Mouse (Mus musculus) central nervous system, embryonic 11.5 days (tissue): Measurements from ENCODE around the gene Olfr613. TPM values are rescaled to one million over a fixed set of nuclear protein-coding genes. Genes with fewer than 3 reads are reported as not detected.

Experiments
- polyA plus RNA-seq: library from polyadenylated mRNA; depleted of rRNA; stranded (reverse); fragments of >200 nt; gene quantifications from 2 replicates; pipeline ENCODE4 v1.2.3, GENCODE M21; 2012; rRNA removed

Gene Olfr613
- polyA plus RNA-seq, result not detected in 2 replicates

GRCm38 (mm10) chr7:103547774-103548173 lies at the start of gene Olfr613:
Gene Olfr613 (plus strand): TSS chr7:103548074.

GRCm38 (mm10) chr7:103512022-103512421 lies 35.9 kb upstream of the Olfr613 start, which contains the start of gene Olfr610:
Gene Olfr610 (minus strand): TSS chr7:103512122.

GRCm38 (mm10) chr7:103520746-103521145 lies 27.1 kb upstream of the Olfr613 start, which contains the start of gene Olfr611:
Gene Olfr611 (minus strand): TSS chr7:103520846.

GRCm38 (mm10) chr7:103542617-103543016 lies 5.3 kb upstream of the Olfr613 start, which contains the start of gene Olfr612:
Gene Olfr612 (minus strand): TSS chr7:103542717.

GRCm38 (mm10) chr7:103555779-103556178 lies 7.9 kb downstream of the Olfr613 start, which contains the start of gene Olfr615:
Gene Olfr615 (plus strand): TSS chr7:103556079.

GRCm38 (mm10) chr7:103569043-103569442 lies 21.2 kb downstream of the Olfr613 start, which contains the start of gene Olfr616:
Gene Olfr616 (minus strand): TSS chr7:103569143.

GRCm38 (mm10) chr7:103572761-103573160 lies 24.9 kb downstream of the Olfr613 start, which contains the start of gene Olfr617:
Gene Olfr617 (plus strand): TSS chr7:103573061.

GRCm38 (mm10) chr7:103589803-103590202 lies 41.9 kb downstream of the Olfr613 start, which contains the start of gene Olfr618:
Gene Olfr618 (plus strand): TSS chr7:103590103.

GRCm38 (mm10) chr7:103600275-103600674 lies 52.4 kb downstream of the Olfr613 start, which contains the start of gene Olfr619:
Gene Olfr619 (plus strand): TSS chr7:103600575.

Other genes with a start within 250 kb of the Olfr613 start
- not detected in 2 replicates for gene Olfr596, start 242.4 kb upstream of the Olfr613 start, polyA plus RNA-seq
- gene Olfr597, start 231.8 kb upstream of the Olfr613 start, polyA plus RNA-seq, result not detected in 2 replicates
- gene Olfr598, start 224.5 kb upstream of the Olfr613 start, polyA plus RNA-seq, result not detected in 2 replicates
- not detected in 2 replicates for gene Olfr599, start 212.2 kb upstream of the Olfr613 start, polyA plus RNA-seq
- not detected in 2 replicates for gene Olfr600, start 198.4 kb upstream of the Olfr613 start, polyA plus RNA-seq
- gene Olfr601, start 185.4 kb upstream of the Olfr613 start, polyA plus RNA-seq, result not detected in 2 replicates
- gene Olfr603, start 161.9 kb upstream of the Olfr613 start, polyA plus RNA-seq, result not detected in 2 replicates
- gene Usp17lc, start 133.0 kb upstream of the Olfr613 start, polyA plus RNA-seq, result not detected in 2 replicates
- gene Olfr605, start 102.6 kb upstream of the Olfr613 start, polyA plus RNA-seq, result not detected in 2 replicates
- gene Olfr606, start 99.0 kb upstream of the Olfr613 start, polyA plus RNA-seq, result not detected in 2 replicates
- gene Olfr607, start 83.9 kb upstream of the Olfr613 start, polyA plus RNA-seq, result not detected in 2 replicates
- not detected in 2 replicates for gene Olfr608, start 78.2 kb upstream of the Olfr613 start, polyA plus RNA-seq
- gene Olfr609, start 50.0 kb upstream of the Olfr613 start, polyA plus RNA-seq, result not detected in 2 replicates
- gene Olfr610, start 36.0 kb upstream of the Olfr613 start, polyA plus RNA-seq, result not detected in 2 replicates
- gene Olfr611, start 27.2 kb upstream of the Olfr613 start, polyA plus RNA-seq, result not detected in 2 replicates
- gene Olfr612, start 5.4 kb upstream of the Olfr613 start, polyA plus RNA-seq, result not detected in 2 replicates
- gene Olfr615, start 8.0 kb downstream of the Olfr613 start, polyA plus RNA-seq, result not detected in 2 replicates
- not detected in 2 replicates for gene Olfr616, start 21.1 kb downstream of the Olfr613 start, polyA plus RNA-seq
- not detected in 2 replicates for gene Olfr617, start 25.0 kb downstream of the Olfr613 start, polyA plus RNA-seq
- 0.02 TPM in 2 replicates for gene Olfr618, start 42.0 kb downstream of the Olfr613 start, polyA plus RNA-seq
- gene Olfr619, start 52.5 kb downstream of the Olfr613 start, polyA plus RNA-seq, result not detected in 2 replicates
- not detected in 2 replicates for gene Olfr620, start 64.5 kb downstream of the Olfr613 start, polyA plus RNA-seq
- gene Olfr622, start 94.6 kb downstream of the Olfr613 start, polyA plus RNA-seq, result not detected in 2 replicates
- not detected in 2 replicates for gene Olfr623, start 115.6 kb downstream of the Olfr613 start, polyA plus RNA-seq
- 0.04 TPM in 2 replicates for gene Olfr624, start 123.1 kb downstream of the Olfr613 start, polyA plus RNA-seq
- gene Olfr625-ps1, start 134.6 kb downstream of the Olfr613 start, polyA plus RNA-seq, result not detected in 2 replicates
- not detected in 2 replicates for gene Olfr243, start 166.6 kb downstream of the Olfr613 start, polyA plus RNA-seq
- not detected in 2 replicates for gene Olfr628, start 182.3 kb downstream of the Olfr613 start, polyA plus RNA-seq
- not detected in 2 replicates for gene Olfr629, start 196.9 kb downstream of the Olfr613 start, polyA plus RNA-seq
- gene Olfr630, start 209.3 kb downstream of the Olfr613 start, polyA plus RNA-seq, result not detected in 2 replicates
- gene Olfr69, start 223.5 kb downstream of the Olfr613 start, polyA plus RNA-seq, result not detected in 2 replicates
- not detected in 2 replicates for gene Olfr68, start 231.6 kb downstream of the Olfr613 start, polyA plus RNA-seq
- not detected in 2 replicates for gene Olfr67, start 243.7 kb downstream of the Olfr613 start, polyA plus RNA-seq